Mouse (Mus musculus) monocyte, adult 2 months (primary cell): ENCODE measurements around the gene Ctla4.

Source experiments
- DNase-seq, 2 experiments: peaks; one replicate each; pipeline ENCODE4 v3.0.0; 2022; ENCODE audit warnings: low spot score in 2 of 2, low read depth in 1 of 2

Ctla4 gene

DNA sequence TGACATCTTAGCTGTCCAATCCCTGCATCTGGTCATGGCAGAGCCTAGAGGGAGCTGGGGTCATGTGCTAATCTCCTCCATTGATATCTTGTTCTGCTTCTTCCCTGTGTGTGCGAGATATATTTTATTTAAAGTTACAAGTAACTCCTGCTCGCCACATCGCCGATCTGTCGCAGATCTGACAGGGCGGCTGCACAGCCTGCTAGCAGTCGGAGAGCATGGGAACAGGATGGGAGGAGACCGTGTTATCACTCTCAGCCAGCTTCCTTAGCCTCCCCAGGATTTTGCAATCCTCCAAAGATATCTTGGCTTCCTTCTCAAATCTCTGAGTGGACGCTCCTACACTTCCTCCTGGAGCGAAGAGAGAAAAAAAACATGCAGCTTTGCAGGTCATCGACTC lies 73.7 kb downstream of the Ctla4 start:
- DNase-seq = no peak

GRCm38 (mm10) chr1:60961080-60961479 lies 74.3 kb downstream of the Ctla4 start:
- DNase-seq = no peak

DNA sequence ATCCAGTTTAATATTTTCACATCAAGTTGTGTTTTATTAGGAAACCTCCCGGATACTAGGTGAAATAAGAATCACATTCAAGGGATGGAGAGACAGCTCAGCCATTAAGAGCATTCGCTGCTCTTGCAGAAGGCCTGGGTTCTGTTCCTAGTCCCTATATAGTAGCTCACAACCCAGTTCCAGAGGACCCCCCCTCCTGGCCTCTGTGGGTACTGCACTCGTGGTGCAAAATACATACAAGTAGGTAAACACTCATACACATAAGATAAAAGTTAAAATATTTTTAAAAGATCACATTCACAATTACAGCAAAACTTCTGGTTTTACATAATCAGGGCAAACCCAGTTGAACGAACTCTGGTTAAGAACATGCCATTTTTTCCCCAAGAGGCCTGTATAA lies 75.3 kb downstream of the Ctla4 start:
- DNase-seq = no peak
